ENCODE assay signal across 28 mouse cellular contexts in genomic region chr16:8845986-8846385, GRCm38 (mm10). TPM values are rescaled to one million over a fixed set of nuclear protein-coding genes. Genes with fewer than 3 reads are reported as not detected.
DNase-seq lines count a peak whose midpoint lies in the region; ATAC-seq and TF ChIP-seq lines count a peak whose summit lies in the region.
"Had no signal": no experiment of that assay in that cellular context is flagged by ENCODE, and none has a peak within 500 bp of the region (broad histone marks: within the 10 kb centered on the region; RNA-seq: fewer than 3 reads in every experiment).

No protein-coding gene starts in this region.

- H3ac ChIP-seq in myocyte (ENCODE audit: control insufficient read depth, insufficient read length) = no peak overlapping the region

- WGBS in heart, embryonic 12.5 days = 83% methylated on average over 4 of the region's 4 CpGs
- 81% methylated on average over 4 of the region's 4 CpGs for WGBS in midbrain, embryonic 16.5 days

- H3K9ac ChIP-seq in heart, embryonic 12.5 days = no peak overlapping the region
- no peak overlapping the region for H3K9ac ChIP-seq in midbrain, embryonic 16.5 days (ENCODE audit: low read depth, low read length)
- H3K9ac ChIP-seq: embryonic facial prominence, embryonic 13.5 days; forebrain, embryonic 12.5 days; forebrain, postnatal 0 days; heart, embryonic 13.5 days; hindbrain, embryonic 14.5 days; liver, embryonic 12.5 days; liver, postnatal 0 days had no signal

- no peaks in the 10 kb centered on the region for H3K27me3 ChIP-seq in heart, embryonic 12.5 days (replicated peaks)
- H3K27me3 ChIP-seq in myocyte (ENCODE audit: control insufficient read depth, insufficient read depth, insufficient read length) = no peaks in the 10 kb centered on the region
- H3K27me3 ChIP-seq in midbrain, embryonic 16.5 days (ENCODE audit: control insufficient read depth, insufficient read depth, low read depth, low read length) = no peaks in the 10 kb centered on the region
- H3K27me3 ChIP-seq: embryonic facial prominence, embryonic 13.5 days; forebrain, embryonic 12.5 days; heart, embryonic 13.5 days; liver, embryonic 12.5 days had no signal

- no peak for ATAC-seq in heart, embryonic 12.5 days (ENCODE audit: insufficient number of reproducible peaks, low FRiP score)
- ATAC-seq in granulocyte monocyte progenitor cell, adult 5-6 weeks (replicated peaks; ENCODE audit: poor library complexity, severe bottlenecking) = 0 out of 2 replicates have a peak, but pooled peaks have one; percentile 23
- ATAC-seq in midbrain, embryonic 16.5 days = no peak
- ATAC-seq: forebrain, postnatal 0 days; intestine, postnatal 0 days; liver, embryonic 12.5 days; liver, postnatal 0 days had no signal

- TF ChIP-seq POLR2A in myocyte (IDR thresholded peaks at IDR 0.05; ENCODE audit: insufficient read length, low read depth) = no peak

- no peak overlapping the region for H3K4me3 ChIP-seq in heart, embryonic 12.5 days
- no peak overlapping the region for H3K4me3 ChIP-seq in myocyte
- H3K4me3 ChIP-seq in midbrain, embryonic 16.5 days (ENCODE audit: low read depth, low read length) = no peak overlapping the region
- H3K4me3 ChIP-seq: embryonic facial prominence, embryonic 13.5 days; erythroblast, embryonic 14.5 days; forebrain, embryonic 12.5 days; heart, adult 2 months; heart, embryonic 13.5 days; left cerebral cortex, adult 2 months; liver, embryonic 12.5 days had no signal

- no peaks in the 10 kb centered on the region for H3K9me3 ChIP-seq in heart, embryonic 12.5 days (replicated peaks)
- H3K9me3 ChIP-seq in midbrain, embryonic 16.5 days (replicated peaks; ENCODE audit: control insufficient read depth, low read length, poor library complexity, severe bottlenecking) = no peaks in the 10 kb centered on the region
- H3K9me3 ChIP-seq: embryonic facial prominence, embryonic 13.5 days; forebrain, embryonic 12.5 days; heart, embryonic 13.5 days; liver, embryonic 12.5 days had no signal

- peaks cover 10% of the 10 kb centered on the region for H3K4me1 ChIP-seq in heart, embryonic 12.5 days (replicated peaks)
- peaks cover 12% of the 10 kb centered on the region for H3K4me1 ChIP-seq in midbrain, embryonic 16.5 days (ENCODE audit: control insufficient read depth, insufficient read depth, low read length)
- H3K4me1 ChIP-seq: forebrain, embryonic 12.5 days had no signal

- no peak overlapping the region for H3K4me2 ChIP-seq in heart, embryonic 12.5 days
- peak overlapping the region; percentile 54 for H3K4me2 ChIP-seq in myocyte (ENCODE audit: low read depth)
- no peak overlapping the region for H3K4me2 ChIP-seq in midbrain, embryonic 16.5 days (ENCODE audit: low read length)
- H3K4me2 ChIP-seq: embryonic facial prominence, embryonic 13.5 days; forebrain, embryonic 12.5 days; heart, embryonic 13.5 days; hindbrain, embryonic 14.5 days; liver, embryonic 12.5 days had no signal

- H3K27ac ChIP-seq in heart, embryonic 12.5 days (ENCODE audit: poor library complexity, severe bottlenecking) = no peak overlapping the region
- no peak overlapping the region for H3K27ac ChIP-seq in midbrain, embryonic 16.5 days (ENCODE audit: low read length)
- H3K27ac ChIP-seq: embryonic facial prominence, embryonic 13.5 days; forebrain, embryonic 12.5 days; heart, adult 2 months; heart, embryonic 13.5 days; hindbrain, embryonic 14.5 days; left cerebral cortex, adult 2 months; liver, embryonic 12.5 days had no signal

- H3K36me3 ChIP-seq in heart, embryonic 12.5 days = peaks cover 38% of the 10 kb centered on the region
- H3K36me3 ChIP-seq in myocyte (ENCODE audit: control insufficient read depth, insufficient read depth) = peaks cover 39% of the 10 kb centered on the region
- peaks cover 15% of the 10 kb centered on the region for H3K36me3 ChIP-seq in midbrain, embryonic 16.5 days (ENCODE audit: control insufficient read depth, insufficient read depth, low read length)

- DNase-seq in heart, adult 11 months = peak; percentile 53
- DNase-seq in Muller cell, postnatal 12 days (ENCODE audit: inconsistent ontology term) = peak; percentile 74
- DNase-seq in embryo, embryonic 11 days = no peak
- DNase-seq: adrenal gland, postnatal 14 days; cerebellum, adult 11 months; cerebellum, adult 9-10 months; cerebellum, postnatal 36 days; forebrain, postnatal 0 days; gastrocnemius, postnatal 14 days; heart, postnatal 10 days; kidney, postnatal 14 days; layer of hippocampus, adult 9-11 months; liver, postnatal 0 days; right cerebral cortex, postnatal 14 days; thymus, postnatal 4 days had no signal

- peaks cover 93% of the 10 kb centered on the region for H3K79me2 ChIP-seq in myocyte (ENCODE audit: control insufficient read depth, insufficient read depth)

TF ChIP-seq in myocyte, 11 proteins besides CTCF, POLR2A, EP300 and RAD21:
- TF ChIP-seq TCF3 (IDR thresholded peaks at IDR 0.05; ENCODE audit: insufficient read length, low read depth) (no peak), TCF12 (IDR thresholded peaks at IDR 0.05; ENCODE audit: insufficient read depth, poor library complexity, severe bottlenecking) (no peak), SRF (IDR thresholded peaks at IDR 0.05; ENCODE audit: control insufficient read depth, insufficient read length, low read depth) (no peak), MYOD1 (IDR thresholded peaks at IDR 0.05; ENCODE audit: control insufficient read depth in 1 of 3, insufficient read length in 2 of 3, low read depth in 2 of 3) (no peak), POLR2AphosphoS2 (IDR thresholded peaks at IDR 0.05; ENCODE audit: insufficient read length, low read depth) (no peak), USF1 (IDR thresholded peaks at IDR 0.05; ENCODE audit: low read depth) (no peak)

RNA-seq across cellular contexts. Expression of gene 1810013L24Rik, which starts 16.1 kb away (rescaled TPM):
- polyA plus RNA-seq in heart, embryonic 12.5 days (2016; fragmentation: Nextera tagmentation; extraction: Ambion mirVana) = 24.1 and 25.9 TPM in 2 replicates
- total RNA-seq in granulocyte monocyte progenitor cell, adult 5-6 weeks (2014; fragmentation: Nextera tagmentation) = 39.6 and 41.3 TPM in 2 replicates
- 37.1 and 53.9 TPM in 2 replicates for total RNA-seq in granulocyte monocyte progenitor cell, adult 5-6 weeks (2017)
- polyA plus RNA-seq in myocyte (2012; fragmentation: generic; extraction: Trizol) = 27.5 TPM
- 26.0 and 27.8 TPM in 2 replicates for polyA plus RNA-seq in midbrain, embryonic 16.5 days (2015; fragmentation: Nextera tagmentation; extraction: Ambion mirVana)

RNA-seq across cellular contexts. Expression of gene Usp7, which starts 53.9 kb away (rescaled TPM):
- 17.1 and 21.1 TPM in 2 replicates for polyA plus RNA-seq in heart, embryonic 12.5 days (2016; fragmentation: Nextera tagmentation; extraction: Ambion mirVana)
- total RNA-seq in granulocyte monocyte progenitor cell, adult 5-6 weeks (2014; fragmentation: Nextera tagmentation) = 130 and 144 TPM in 2 replicates
- 142 and 158 TPM in 2 replicates for total RNA-seq in granulocyte monocyte progenitor cell, adult 5-6 weeks (2017)
- polyA plus RNA-seq in myocyte (2012; fragmentation: generic; extraction: Trizol) = 24.0 TPM
- 26.5 and 31.2 TPM in 2 replicates for polyA plus RNA-seq in midbrain, embryonic 16.5 days (2015; fragmentation: Nextera tagmentation; extraction: Ambion mirVana)
